Mouse (Mus musculus): Measurements from ENCODE around the gene Gys1. TPM values are rescaled to one million over a fixed set of nuclear protein-coding genes. Genes with fewer than 3 reads are reported as not detected.
A peak's percentile ranks its signal among the peaks of the same experiment; 100 is the strongest.

The Gys1 gene
- polyA plus RNA-seq, 1 experiment = 44.5 TPM

GRCm38 (mm10) chr7:45413864-45414739 is 20.5 kb upstream of the Gys1 start:
- Histone ChIP-seq H3K9me3 (no peaks in the 10 kb centered on the region), H3K27me3 (replicated peaks) (peaks cover 95% of the 10 kb centered on the region), H3K4me1 (peaks cover 46% of the 10 kb centered on the region), H3K36me3 (replicated peaks; ENCODE audit: low read length) (no peaks in the 10 kb centered on the region), H3K4me3 (replicated peaks) (peak overlapping the region; percentile 89)
- TF ChIP-seq FLI1 (IDR thresholded peaks at IDR 0.05; ENCODE audit: low read length) = no peak

GRCm38 (mm10) chr7:45414740-45415224 is 19.9 kb upstream of the Gys1 start:
- H3K27me3 ChIP-seq (replicated peaks) = peaks cover 95% of the 10 kb centered on the region
- no peak overlapping the region for H3K4me3 ChIP-seq (replicated peaks)
- TF ChIP-seq GATA1 (IDR thresholded peaks at IDR 0.05; ENCODE audit: borderline replicate concordance, low read length) (no peak), FLI1 (IDR thresholded peaks at IDR 0.05; ENCODE audit: low read length) (no peak)
- H3K4me1 ChIP-seq = peaks cover 46% of the 10 kb centered on the region
- peaks cover under 1% of the 10 kb centered on the region for H3K36me3 ChIP-seq (replicated peaks; ENCODE audit: low read length)
- H3K9me3 ChIP-seq = no peaks in the 10 kb centered on the region

- Histone ChIP-seq H3K9me3 (no peaks in the 10 kb centered on the region), H3K36me3 (replicated peaks; ENCODE audit: low read length) (peaks cover 9% of the 10 kb centered on the region), H3K4me1 (peaks cover 46% of the 10 kb centered on the region), H3K4me3 (replicated peaks) (peak overlapping the region; percentile 82), H3K27me3 (replicated peaks) (peaks cover 86% of the 10 kb centered on the region)
- TF ChIP-seq FLI1 (IDR thresholded peaks at IDR 0.05; ENCODE audit: low read length) (no peak), GATA1 (IDR thresholded peaks at IDR 0.05; ENCODE audit: borderline replicate concordance, low read length) (no peak)
Observed at GRCm38 (mm10) chr7:45415636-45416035, 19.0 kb upstream of the Gys1 start.

- Histone ChIP-seq H3K27me3 (replicated peaks) (peaks cover 66% of the 10 kb centered on the region), H3K4me3 (replicated peaks) (no peak overlapping the region), H3K36me3 (replicated peaks; ENCODE audit: low read length) (peaks cover 33% of the 10 kb centered on the region), H3K4me1 (peaks cover 41% of the 10 kb centered on the region), H3K9me3 (no peaks in the 10 kb centered on the region)
- TF ChIP-seq FLI1 (IDR thresholded peaks at IDR 0.05; ENCODE audit: low read length) (no peak), GATA1 (IDR thresholded peaks at IDR 0.05; ENCODE audit: borderline replicate concordance, low read length) (no peak)
Observed at GRCm38 (mm10) chr7:45417962-45418492, 16.6 kb upstream of the Gys1 start.

- Histone ChIP-seq H3K4me3 (replicated peaks) (no peak overlapping the region), H3K36me3 (replicated peaks; ENCODE audit: low read length) (peaks cover 53% of the 10 kb centered on the region), H3K4me1 (peaks cover 21% of the 10 kb centered on the region), H3K9me3 (no peaks in the 10 kb centered on the region), H3K27me3 (replicated peaks) (peaks cover 46% of the 10 kb centered on the region)
- TF ChIP-seq FLI1 (IDR thresholded peaks at IDR 0.05; ENCODE audit: low read length) (no peak), GATA1 (IDR thresholded peaks at IDR 0.05; ENCODE audit: borderline replicate concordance, low read length) (no peak)
Observed at GRCm38 (mm10) chr7:45419859-45420614, 14.6 kb upstream of the Gys1 start.

GRCm38 (mm10) chr7:45420615-45420919 is 14.1 kb upstream of the Gys1 start, which contains the start of gene Lhb:
Gene Lhb, plus strand, starts transcription at chr7:45420820.
- TF ChIP-seq GATA1 (IDR thresholded peaks at IDR 0.05; ENCODE audit: borderline replicate concordance, low read length) = no peak
- Histone ChIP-seq H3K4me3 (replicated peaks) (no peak within 1 kb of the TSS), H3K4me1 (peaks cover 16% of the 10 kb centered on the region), H3K27me3 (replicated peaks) (peaks cover 41% of the 10 kb centered on the region), H3K9me3 (no peaks in the 10 kb centered on the region), H3K36me3 (replicated peaks; ENCODE audit: low read length) (peaks cover 59% of the 10 kb centered on the region)

- Histone ChIP-seq H3K27me3 (replicated peaks) (peaks cover 34% of the 10 kb centered on the region), H3K4me3 (replicated peaks) (no peak overlapping the region), H3K9me3 (no peaks in the 10 kb centered on the region), H3K4me1 (peaks cover 12% of the 10 kb centered on the region), H3K36me3 (replicated peaks; ENCODE audit: low read length) (peaks cover 64% of the 10 kb centered on the region)
- TF ChIP-seq GATA1 (IDR thresholded peaks at IDR 0.05; ENCODE audit: borderline replicate concordance, low read length) (no peak), FLI1 (IDR thresholded peaks at IDR 0.05; ENCODE audit: low read length) (no peak)
Observed at GRCm38 (mm10) chr7:45421194-45421593, 13.4 kb upstream of the Gys1 start.

GRCm38 (mm10) chr7:45426556-45426955 is 8.1 kb upstream of the Gys1 start:
- H3K27me3 ChIP-seq (replicated peaks) = no peaks in the 10 kb centered on the region
- no peaks in the 10 kb centered on the region for H3K9me3 ChIP-seq
- no peak overlapping the region for H3K4me3 ChIP-seq (replicated peaks)
- peaks cover 98% of the 10 kb centered on the region for H3K36me3 ChIP-seq (replicated peaks; ENCODE audit: low read length)
- H3K4me1 ChIP-seq = peaks cover 27% of the 10 kb centered on the region
- TF ChIP-seq FLI1 (IDR thresholded peaks at IDR 0.05; ENCODE audit: low read length) (no peak), GATA1 (IDR thresholded peaks at IDR 0.05; ENCODE audit: borderline replicate concordance, low read length) (no peak)

- Histone ChIP-seq H3K4me1 (peaks cover 78% of the 10 kb centered on the region), H3K36me3 (replicated peaks; ENCODE audit: low read length) (peaks cover 67% of the 10 kb centered on the region)
- TF ChIP-seq FLI1 (IDR thresholded peaks at IDR 0.05; ENCODE audit: low read length) (0 out of 2 replicates have a peak, but pooled peaks have one; percentile 20), GATA1 (IDR thresholded peaks at IDR 0.05; ENCODE audit: borderline replicate concordance, low read length) (no peak)
Observed at GRCm38 (mm10) chr7:45433835-45434202, 825 bp upstream of the Gys1 start.

GRCm38 (mm10) chr7:45435038-45435437 is 394 bp downstream of the Gys1 start:
- Histone ChIP-seq H3K4me1 (peaks cover 71% of the 10 kb centered on the region), H3K9me3 (no peaks in the 10 kb centered on the region), H3K36me3 (replicated peaks; ENCODE audit: low read length) (peaks cover 64% of the 10 kb centered on the region), H3K4me3 (replicated peaks) (peak overlapping the region; percentile 99), H3K27me3 (replicated peaks) (no peaks in the 10 kb centered on the region)
- TF ChIP-seq GATA1 (IDR thresholded peaks at IDR 0.05; ENCODE audit: borderline replicate concordance, low read length) = no peak
- TF ChIP-seq FLI1 (IDR thresholded peaks at IDR 0.05; ENCODE audit: low read length) = no peak

More at GRCm38 (mm10) chr7:45433835-45434202, 825 bp upstream of the Gys1 start:
- H3K4me3 ChIP-seq (replicated peaks) = peak overlapping the region; percentile 99
- no peaks in the 10 kb centered on the region for H3K27me3 ChIP-seq (replicated peaks)
- H3K9me3 ChIP-seq = no peaks in the 10 kb centered on the region

Measured in megakaryocyte, embryonic 14.5 days (primary cell).